Mouse (Mus musculus): ENCODE data around the gene Cldn13.

DNA sequence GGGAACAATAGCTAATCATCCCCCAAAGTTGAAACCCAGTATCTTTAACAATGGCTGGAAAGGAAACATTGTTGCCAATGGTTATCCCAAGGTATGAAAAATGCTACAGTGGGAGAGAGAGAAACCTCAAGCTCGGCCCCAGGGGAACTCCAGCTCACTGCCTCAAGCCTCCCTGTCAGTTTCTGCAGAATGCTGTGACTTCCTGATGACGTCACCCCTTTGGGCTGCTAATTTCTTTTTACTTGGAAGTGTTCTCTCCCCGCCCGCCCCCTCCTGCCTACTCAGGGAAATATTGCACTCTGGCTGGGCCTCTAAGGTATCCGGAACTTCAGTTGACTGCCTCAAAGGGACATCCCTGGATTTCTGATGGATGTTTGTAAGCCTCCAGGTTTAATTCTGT is 48.2 kb upstream of the Cldn13 start:
- TF ChIP-seq TAL1 (IDR thresholded peaks at IDR 0.05; ENCODE audit: low read length) (no peak), GATA1 (IDR thresholded peaks at IDR 0.05; ENCODE audit: low read length) (no peak)

All from erythroblast, embryonic 14.5 days (primary cell).